Mouse (Mus musculus) lung, postnatal 0 days (tissue): ENCODE measurements at regions not wholly inside any gene's neighbourhood (a gene's known extent, or its start where the extent isn't known, plus 50 kb on each side); places are given as distances from the start of the nearest gene placed in this dataset.

Experiments
- ATAC-seq: fragments of 200-750 bp; cut with Nextera tagmentation; 2 replicates; pipeline ENCODE4 v1.8.0; 2017; ENCODE audit warnings: moderate library complexity
- DNase-seq: peaks from one replicate; pipeline ENCODE4 v3.0.0-alpha.2; 2016; ENCODE audit warnings: low spot score
- H3K27ac ChIP-seq: fragments of 300-500 bp; sonication (generic); 2 replicates; pipeline ENCODE4 v1.5.1; 2014; ENCODE audit warnings: antibody characterized with exemption, mild to moderate bottlenecking, low read length, mixed read lengths
- H3K27me3 ChIP-seq: fragments of 300-500 bp; sonication (generic); replicated peaks from 2 replicates; pipeline ENCODE4 v1.6.1; 2014; ENCODE audit warnings: low read length, mixed read lengths; ENCODE audit not compliant: insufficient read depth
- H3K36me3 ChIP-seq: fragments of 300-500 bp; sonication (generic); 2 replicates; pipeline ENCODE4 v1.6.1; 2014; ENCODE audit warnings: low read length, mixed read lengths; ENCODE audit not compliant: insufficient read depth
- H3K4me1 ChIP-seq: fragments of 300-500 bp; sonication (generic); 2 replicates; pipeline ENCODE4 v1.6.1; 2014; ENCODE audit warnings: antibody characterized with exemption, low read depth, low read length, mixed read lengths; ENCODE audit not compliant: insufficient read depth
- H3K4me2 ChIP-seq: fragments of 300-500 bp; sonication (generic); replicated peaks from 2 replicates; pipeline ENCODE4 v1.6.1; 2014; ENCODE audit warnings: low read depth, mild to moderate bottlenecking, low read length, moderate library complexity, mixed read lengths
- H3K4me3 ChIP-seq: fragments of 300-500 bp; sonication (generic); 2 replicates; pipeline ENCODE4 v1.5.1; 2014; ENCODE audit warnings: low read depth, low read length
- H3K9ac ChIP-seq: fragments of 300-500 bp; sonication (generic); replicated peaks from 2 replicates; pipeline ENCODE4 v1.6.1; 2014; ENCODE audit warnings: low read depth, mild to moderate bottlenecking
- H3K9me3 ChIP-seq: fragments of 300-500 bp; sonication (generic); 2 replicates; pipeline ENCODE4 v1.6.1; 2016; ENCODE audit warnings: low read length, mixed read lengths
- CTCF ChIP-seq: IDR thresholded peaks from 2 replicates; pipeline ENCODE4 v1.5.1; 2016; ENCODE audit warnings: antibody characterized with exemption, mild to moderate bottlenecking
- EP300 ChIP-seq: IDR thresholded peaks from 2 replicates; pipeline ENCODE4 v1.6.1; 2016; ENCODE audit warnings: antibody characterized with exemption, mild to moderate bottlenecking, control low read depth
- WGBS: fragments of 180-500 bp; shearing (Covaris S2); extraction: QIAGEN DNeasy Blood & Tissue Kit; methylation state at CpG from one replicate; pipeline ENCODE4 v1.1.7; 2014; 5-methylcytosine and 5-hydroxymethylcytosine counted together

- no peak for TF ChIP-seq EP300
- TF ChIP-seq CTCF: no peak
- 78% methylated on average over 10 of the region's 10 CpGs for WGBS
- Histone ChIP-seq H3K4me1 (no peaks in the 10 kb centered on the region), H3K9ac (no peak overlapping the region), H3K9me3 (no peaks in the 10 kb centered on the region), H3K27me3 (no peaks in the 10 kb centered on the region), H3K36me3 (no peaks in the 10 kb centered on the region), H3K4me3 (no peak overlapping the region), H3K4me2 (no peak overlapping the region), H3K27ac (no peak overlapping the region)
- no peak for ATAC-seq
- no peak for DNase-seq
Observed at GRCm38 (mm10) chr1:33395733-33396132, 273.9 kb downstream of the Prim2 start.

DNA sequence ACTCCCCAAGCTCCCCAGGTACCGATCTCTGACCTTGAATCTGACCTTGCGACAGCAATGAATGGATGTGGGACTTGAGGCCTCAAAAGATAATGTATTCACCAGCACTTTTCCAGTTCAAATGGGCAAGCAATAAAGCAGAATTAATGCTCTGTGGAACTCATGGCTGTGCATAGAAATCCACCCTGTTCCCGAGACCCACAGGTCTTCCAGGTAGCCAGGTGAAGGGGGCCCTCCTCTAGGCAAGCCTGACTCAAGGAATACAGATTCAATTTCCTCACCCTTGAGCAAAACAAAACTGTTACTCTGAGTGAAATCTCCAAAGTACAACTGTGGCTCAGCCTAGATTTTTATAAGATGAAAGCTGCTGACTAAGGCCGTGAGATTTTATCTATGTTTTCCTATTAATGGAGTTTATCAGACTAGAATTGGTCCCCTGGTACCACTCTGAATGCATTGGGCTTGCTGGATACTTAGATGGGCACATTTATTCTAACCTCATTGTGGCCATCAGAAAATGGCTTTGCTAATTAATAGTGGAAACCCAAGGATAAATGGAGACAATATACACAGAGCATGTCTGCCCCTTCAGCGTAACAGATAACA, 274.5 kb downstream of the Prim2 start:
- no peak overlapping the region for H3K4me2 ChIP-seq
- H3K9me3 ChIP-seq: no peaks in the 10 kb centered on the region
- TF ChIP-seq EP300 (no peak), CTCF (no peak)
- no peak overlapping the region for H3K4me3 ChIP-seq
- H3K27me3 ChIP-seq: no peaks in the 10 kb centered on the region
- no peak for ATAC-seq
- no peak overlapping the region for H3K27ac ChIP-seq
- WGBS: 81% methylated on average over 5 of the region's 5 CpGs
- no peaks in the 10 kb centered on the region for H3K4me1 ChIP-seq
- no peaks in the 10 kb centered on the region for H3K36me3 ChIP-seq
- H3K9ac ChIP-seq: no peak overlapping the region
- DNase-seq: no peak

- Histone ChIP-seq H3K27ac (no peak overlapping the region), H3K9ac (no peak overlapping the region), H3K4me1 (no peaks in the 10 kb centered on the region), H3K4me3 (no peak overlapping the region), H3K4me2 (no peak overlapping the region), H3K27me3 (no peaks in the 10 kb centered on the region), H3K9me3 (no peaks in the 10 kb centered on the region), H3K36me3 (no peaks in the 10 kb centered on the region)
- TF ChIP-seq CTCF (no peak), EP300 (no peak)
- ATAC-seq: no peak
- WGBS: 35% methylated on average over 7 of the region's 7 CpGs
- no peak for DNase-seq
Observed at GRCm38 (mm10) chr1:33370796-33371195, 298.8 kb downstream of the Prim2 start.

DNA sequence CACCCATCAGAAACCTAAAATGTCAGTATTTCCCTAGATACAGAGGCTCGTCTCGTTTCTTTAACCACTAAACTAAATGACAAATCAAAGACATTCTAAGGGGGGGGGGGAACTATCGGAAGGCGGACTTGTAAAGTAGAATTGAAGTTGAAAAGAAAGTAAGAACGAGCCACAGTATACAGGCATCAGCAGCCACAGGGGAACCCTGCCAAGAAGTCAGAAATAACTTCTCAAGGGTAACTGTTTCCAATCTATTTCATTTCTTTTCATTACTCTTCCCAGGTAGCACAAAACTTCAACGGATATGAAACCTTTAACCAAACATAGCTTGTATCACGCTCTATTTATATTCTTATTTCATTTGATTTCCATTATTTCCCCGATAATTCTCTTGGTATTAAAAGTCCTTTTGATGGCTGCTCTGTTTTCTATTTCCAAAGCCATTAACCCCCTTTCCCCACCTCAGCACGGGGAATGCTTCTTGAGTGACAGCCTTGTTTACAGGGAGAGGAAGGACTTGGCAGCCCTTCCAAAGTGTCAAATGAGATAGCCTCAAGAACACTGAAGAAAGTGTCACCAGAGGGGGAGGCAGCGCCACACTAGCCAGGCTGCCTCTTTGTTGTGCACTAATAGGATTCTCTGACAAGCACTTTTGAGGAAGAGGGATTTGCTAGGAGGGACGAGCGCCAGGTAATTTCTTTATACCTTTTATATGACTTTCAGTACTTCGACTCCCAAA, 306.7 kb downstream of the Prim2 start:
- no peak overlapping the region for H3K4me3 ChIP-seq
- no peaks in the 10 kb centered on the region for H3K9me3 ChIP-seq
- no peak overlapping the region for H3K4me2 ChIP-seq
- H3K27ac ChIP-seq: no peak overlapping the region
- no peak overlapping the region for H3K9ac ChIP-seq
- H3K4me1 ChIP-seq: no peaks in the 10 kb centered on the region
- DNase-seq: no peak
- WGBS: 42% methylated on average over 13 of the region's 13 CpGs
- ATAC-seq: no peak
- H3K27me3 ChIP-seq: no peaks in the 10 kb centered on the region
- H3K36me3 ChIP-seq: no peaks in the 10 kb centered on the region
- no peak for TF ChIP-seq CTCF
- no peak for TF ChIP-seq EP300

DNA sequence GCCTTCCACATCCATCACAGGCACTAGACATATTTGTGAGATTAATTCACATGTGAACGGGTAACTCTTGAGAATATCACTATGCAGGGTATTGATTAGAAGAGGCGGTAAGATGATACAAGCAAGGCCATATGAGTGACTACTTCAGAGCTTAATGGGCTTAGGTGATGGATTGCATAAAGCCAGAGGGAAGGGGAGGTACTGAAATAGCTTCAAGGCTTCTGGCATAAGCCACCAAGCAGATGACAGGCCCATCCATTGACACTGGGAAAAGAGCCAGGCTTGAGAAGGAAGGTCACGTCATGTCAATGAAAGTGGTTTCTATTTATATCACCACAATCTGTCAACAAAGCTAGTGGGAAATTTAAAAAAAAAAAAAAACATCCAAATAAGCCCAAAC, 335.5 kb downstream of the Prim2 start:
- Histone ChIP-seq H3K4me2 (no peak overlapping the region), H3K27ac (no peak overlapping the region), H3K27me3 (no peaks in the 10 kb centered on the region), H3K4me1 (no peaks in the 10 kb centered on the region), H3K9me3 (no peaks in the 10 kb centered on the region), H3K36me3 (no peaks in the 10 kb centered on the region), H3K9ac (no peak overlapping the region), H3K4me3 (no peak overlapping the region)
- DNase-seq (peak; percentile 15), ATAC-seq (no peak)
- TF ChIP-seq EP300 (no peak), CTCF (no peak)
- 56% methylated on average over 3 of the region's 3 CpGs for WGBS
